Mouse (Mus musculus) forebrain, embryonic 12.5 days (tissue): ENCODE measurements around the gene Rufy4. TPM values are rescaled to one million over a fixed set of nuclear protein-coding genes. Genes with fewer than 3 reads are reported as not detected.
A peak's percentile ranks its signal among the peaks of the same experiment; 100 is the strongest.

Experiments
- ATAC-seq: fragments of 200-750 bp; cut with Nextera tagmentation; 2 replicates; pipeline ENCODE4 v1.8.0; 2017; ENCODE audit warnings: moderate TSS enrichment; ENCODE audit not compliant: low FRiP score
- H3K27ac ChIP-seq: fragments of 300-500 bp; sonication (generic); 2 replicates; pipeline ENCODE4 v1.5.1; 2016; ENCODE audit warnings: mild to moderate bottlenecking
- H3K27me3 ChIP-seq: fragments of 300-500 bp; sonication (generic); 2 replicates; pipeline ENCODE4 v1.6.1; 2016; ENCODE audit warnings: mild to moderate bottlenecking
- H3K36me3 ChIP-seq: fragments of 300-500 bp; sonication (generic); replicated peaks from 2 replicates; pipeline ENCODE4 v1.6.1; 2016; ENCODE audit warnings: mild to moderate bottlenecking
- H3K4me1 ChIP-seq: fragments of 300-500 bp; sonication (generic); 2 replicates; pipeline ENCODE4 v1.6.1; 2016
- H3K4me2 ChIP-seq: fragments of 300-500 bp; sonication (generic); 2 replicates; pipeline ENCODE4 v1.6.1; 2016; ENCODE audit warnings: mild to moderate bottlenecking, moderate library complexity
- H3K4me3 ChIP-seq: fragments of 300-500 bp; sonication (generic); replicated peaks from 2 replicates; pipeline ENCODE4 v1.5.1; 2016; ENCODE audit warnings: mild to moderate bottlenecking
- H3K9ac ChIP-seq: fragments of 300-500 bp; sonication (generic); 2 replicates; pipeline ENCODE4 v1.6.1; 2016; ENCODE audit warnings: mild to moderate bottlenecking
- H3K9me3 ChIP-seq: fragments of 300-500 bp; sonication (generic); 2 replicates; pipeline ENCODE4 v1.6.1; 2016
- WGBS: fragments of 180-500 bp; shearing (Covaris S2); methylation state at CpG from one replicate; pipeline ENCODE4 v1.1.7; 2016; 5-methylcytosine and 5-hydroxymethylcytosine counted together
- polyA plus RNA-seq: library from polyadenylated mRNA; unstranded; fragments of >200 nt; fragmentation: Nextera tagmentation; extraction: Ambion mirVana; gene quantifications from 2 replicates; pipeline ENCODE4 v1.2.1, GENCODE M21; 2016

The Rufy4 gene
- polyA plus RNA-seq, 1 experiment from 2014 or later = 0.24 TPM

GRCm38 (mm10) chr1:74109670-74110069, 15.7 kb upstream of the Rufy4 start:
- peaks cover 56% of the 10 kb centered on the region for H3K4me1 ChIP-seq
- no peak overlapping the region for H3K4me2 ChIP-seq
- H3K27me3 ChIP-seq = no peaks in the 10 kb centered on the region; the same call in 1 of the 2 replicates
- whole genome bisulfite sequencing = 50% methylated on average over 2 of the region's 2 CpGs
- no peaks in the 10 kb centered on the region for H3K36me3 ChIP-seq
- H3K9me3 ChIP-seq = no peaks in the 10 kb centered on the region
- no peak overlapping the region; the same call in 1 of the 2 replicates for H3K27ac ChIP-seq
- no peak for ATAC-seq
- no peak overlapping the region for H3K9ac ChIP-seq
- no peak overlapping the region for H3K4me3 ChIP-seq

DNA sequence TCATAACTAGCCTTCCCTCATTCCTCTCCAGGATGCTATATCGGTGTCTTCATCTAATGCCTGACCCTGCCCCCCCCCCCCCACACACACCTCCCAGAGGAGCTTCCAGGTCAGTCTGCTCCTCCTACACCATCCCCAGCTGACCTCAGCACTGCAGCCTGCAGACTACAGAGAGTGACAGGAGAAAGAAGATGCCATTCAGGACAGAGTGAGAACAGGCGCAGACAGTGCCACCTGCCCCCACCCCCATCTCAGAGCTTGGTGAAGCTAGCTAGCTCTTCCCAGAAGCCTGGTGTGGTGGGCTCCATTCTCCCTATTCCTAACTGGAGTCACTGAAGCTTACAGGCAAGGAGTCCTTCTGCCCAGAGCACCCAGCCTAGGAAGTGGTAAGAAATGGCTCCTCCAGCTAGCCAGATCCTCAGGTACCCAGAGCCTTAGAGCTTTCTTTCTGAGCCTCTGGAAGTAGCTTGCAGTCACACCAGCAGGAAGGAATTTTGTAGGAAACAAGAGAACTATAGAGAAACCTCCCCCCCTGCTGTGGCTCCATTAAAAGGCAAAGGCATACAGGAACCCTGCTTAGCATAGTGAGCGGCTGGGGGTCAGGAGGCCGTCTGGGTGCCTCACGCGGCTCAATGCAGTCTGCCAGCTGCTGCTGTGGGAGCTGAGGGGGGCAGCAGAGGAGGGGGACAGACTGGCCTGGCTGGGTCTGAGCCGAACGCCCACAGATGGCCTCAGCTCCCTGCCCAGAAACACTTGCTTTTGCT, 14.2 kb upstream of the Rufy4 start:
- peaks cover 51% of the 10 kb centered on the region for H3K4me1 ChIP-seq
- peak; percentile 92 for ATAC-seq
- WGBS = 6% methylated on average over 8 of the region's 8 CpGs

DNA sequence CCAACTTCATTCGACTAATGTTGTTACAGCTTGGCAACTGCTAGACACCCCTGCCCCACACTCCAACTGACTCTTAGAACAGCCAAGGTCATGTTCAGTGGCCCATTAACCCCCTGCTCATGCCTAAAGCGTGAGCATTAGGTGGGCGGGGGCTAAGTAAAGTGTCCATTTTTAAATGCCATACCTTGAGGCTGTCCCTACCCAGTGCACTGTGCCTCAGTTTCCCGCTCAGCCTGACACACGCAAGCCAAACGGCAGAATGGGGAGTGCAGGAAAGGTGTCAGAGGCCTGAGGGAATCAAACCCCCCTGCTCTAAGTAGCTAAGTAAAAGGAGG, 13.7 kb upstream of the Rufy4 start:
- Histone ChIP-seq H3K27ac (peak overlapping the region; percentile 84), H3K9ac (no peak overlapping the region), H3K4me3 (no peak overlapping the region), H3K9me3 (no peaks in the 10 kb centered on the region), H3K36me3 (no peaks in the 10 kb centered on the region), H3K4me2 (peak overlapping the region; percentile 33), H3K27me3 (no peaks in the 10 kb centered on the region; the same call in 1 of the 2 replicates), H3K4me1 (peaks cover 51% of the 10 kb centered on the region)
- ATAC-seq = peak; percentile 59
- WGBS = 16% methylated on average over 6 of the region's 6 CpGs

More for the DNA sequence above, 14.2 kb upstream of the Rufy4 start:
- H3K27ac ChIP-seq = peak overlapping the region; percentile 84
- H3K36me3 ChIP-seq = no peaks in the 10 kb centered on the region
- H3K27me3 ChIP-seq = no peaks in the 10 kb centered on the region; the same call in 1 of the 2 replicates
- H3K4me3 ChIP-seq = no peak overlapping the region
- H3K4me2 ChIP-seq = peak overlapping the region; percentile 33
- no peaks in the 10 kb centered on the region for H3K9me3 ChIP-seq
- H3K9ac ChIP-seq = no peak overlapping the region

- Histone ChIP-seq H3K4me1 (peaks cover 47% of the 10 kb centered on the region), H3K9me3 (no peaks in the 10 kb centered on the region), H3K4me3 (no peak overlapping the region), H3K27ac (0 out of 2 replicates have a peak overlapping the region, but pooled peaks have one; percentile 13), H3K4me2 (no peak overlapping the region), H3K36me3 (no peaks in the 10 kb centered on the region), H3K27me3 (no peaks in the 10 kb centered on the region), H3K9ac (no peak overlapping the region)
- ATAC-seq = no peak
- WGBS = 77% methylated on average over 3 of the region's 3 CpGs
Observed at GRCm38 (mm10) chr1:74113071-74113470, 12.3 kb upstream of the Rufy4 start.

GRCm38 (mm10) chr1:74117876-74118275, 7.5 kb upstream of the Rufy4 start:
- Histone ChIP-seq H3K4me2 (no peak overlapping the region), H3K4me1 (peaks cover 13% of the 10 kb centered on the region), H3K27me3 (peaks cover 16% of the 10 kb centered on the region), H3K36me3 (no peaks in the 10 kb centered on the region), H3K9ac (no peak overlapping the region), H3K27ac (no peak overlapping the region), H3K4me3 (no peak overlapping the region), H3K9me3 (no peaks in the 10 kb centered on the region)
- 90% methylated on average over 6 of the region's 6 CpGs for WGBS
- ATAC-seq = no peak

DNA sequence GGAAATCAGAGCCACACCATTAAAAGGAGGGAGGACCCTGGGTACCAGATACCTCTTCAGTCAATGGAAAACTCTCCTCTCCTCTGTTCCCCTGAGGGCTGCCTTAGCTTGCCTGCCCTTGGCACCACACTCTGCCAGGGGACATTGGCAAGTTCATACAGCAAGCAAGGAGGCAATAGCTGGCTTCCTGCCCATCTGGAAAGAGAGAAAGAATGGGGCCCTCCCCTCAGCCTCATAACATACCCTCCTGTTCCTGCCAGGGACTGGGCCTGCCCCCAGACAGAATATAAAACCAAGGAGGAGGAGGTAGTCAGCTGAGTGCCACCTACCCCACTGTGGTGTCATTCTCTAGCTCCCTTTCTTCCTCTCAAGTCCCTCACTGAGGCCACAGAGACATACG, 6.2 kb upstream of the Rufy4 start:
- Histone ChIP-seq H3K36me3 (no peaks in the 10 kb centered on the region), H3K4me1 (peaks cover 13% of the 10 kb centered on the region), H3K4me2 (no peak overlapping the region), H3K27ac (no peak overlapping the region), H3K9me3 (no peaks in the 10 kb centered on the region), H3K9ac (no peak overlapping the region), H3K4me3 (no peak overlapping the region), H3K27me3 (peaks cover 29% of the 10 kb centered on the region)
- no peak for ATAC-seq
- WGBS = 87% methylated on average over 1 of the region's 1 CpGs

- no peak for ATAC-seq
- Histone ChIP-seq H3K4me2 (no peak overlapping the region), H3K9ac (no peak overlapping the region), H3K27me3 (peaks cover 43% of the 10 kb centered on the region), H3K4me1 (peaks cover 26% of the 10 kb centered on the region), H3K4me3 (no peak overlapping the region), H3K36me3 (no peaks in the 10 kb centered on the region), H3K27ac (no peak overlapping the region), H3K9me3 (no peaks in the 10 kb centered on the region)
- WGBS = 87% methylated on average over 7 of the region's 7 CpGs
Observed at GRCm38 (mm10) chr1:74121138-74121537, 4.2 kb upstream of the Rufy4 start.

- Histone ChIP-seq H3K9me3 (no peaks in the 10 kb centered on the region), H3K4me2 (no peak overlapping the region), H3K27ac (no peak overlapping the region), H3K9ac (no peak overlapping the region; the same call in 1 of the 2 replicates), H3K36me3 (no peaks in the 10 kb centered on the region), H3K4me3 (no peak overlapping the region), H3K4me1 (peaks cover 26% of the 10 kb centered on the region), H3K27me3 (peaks cover 45% of the 10 kb centered on the region)
- 61% methylated on average over 9 of the region's 9 CpGs for WGBS
- no peak for ATAC-seq
Observed at GRCm38 (mm10) chr1:74121821-74122576, 3.3 kb upstream of the Rufy4 start.

GRCm38 (mm10) chr1:74123215-74123614, 2.1 kb upstream of the Rufy4 start:
- Histone ChIP-seq H3K27ac (no peak overlapping the region), H3K9ac (no peak overlapping the region), H3K4me1 (peaks cover 26% of the 10 kb centered on the region), H3K27me3 (peaks cover 48% of the 10 kb centered on the region), H3K4me2 (peak overlapping the region; percentile 88), H3K4me3 (peak overlapping the region; percentile 61; the same call in 1 of the 2 replicates), H3K9me3 (no peaks in the 10 kb centered on the region), H3K36me3 (no peaks in the 10 kb centered on the region)
- ATAC-seq = no peak
- WGBS = 61% methylated on average over 8 of the region's 8 CpGs

- Histone ChIP-seq H3K9me3 (no peaks in the 10 kb centered on the region), H3K4me1 (peaks cover 26% of the 10 kb centered on the region), H3K9ac (peak within 1 kb of the TSS; percentile 68), H3K27ac (no peak within 1 kb of the TSS), H3K36me3 (no peaks in the 10 kb centered on the region), H3K4me3 (peak within 1 kb of the TSS; percentile 61), H3K27me3 (peaks cover 48% of the 10 kb centered on the region), H3K4me2 (peak within 1 kb of the TSS; percentile 88)
- ATAC-seq = peak; percentile 79
- under 1% methylated on average over 79 of the region's 84 CpGs for WGBS
Observed at GRCm38 (mm10) chr1:74124021-74124981, 1.0 kb upstream of the Rufy4 start, which contains the start of gene Tns1. TSS of gene Tns1 (minus strand) at chr1:74124449.

- H3K4me3 ChIP-seq = no peak overlapping the region
- H3K9ac ChIP-seq = no peak overlapping the region
- no peak for ATAC-seq
- H3K27me3 ChIP-seq = peaks cover 5% of the 10 kb centered on the region
- H3K9me3 ChIP-seq = no peaks in the 10 kb centered on the region
- 84% methylated on average over 8 of the region's 8 CpGs for WGBS
- no peak overlapping the region for H3K4me2 ChIP-seq
- H3K36me3 ChIP-seq = no peaks in the 10 kb centered on the region
- H3K27ac ChIP-seq = no peak overlapping the region
- no peaks in the 10 kb centered on the region for H3K4me1 ChIP-seq
Observed at GRCm38 (mm10) chr1:74130883-74131659, 5.7 kb downstream of the Rufy4 start.
